Mouse (Mus musculus) CH12.LX (cell line): ENCODE measurements around the gene Sept9. TPM values are rescaled to one million over a fixed set of nuclear protein-coding genes. Genes with fewer than 3 reads are reported as not detected.

ENCODE experiments used
- DNase-seq: peaks from one replicate; pipeline ENCODE4 v3.0.0-alpha.2; 2013; ENCODE audit errors: extremely low read depth
- H3K27ac ChIP-seq: 2 replicates; pipeline ENCODE4 v1.5.1; 2012; ENCODE audit warnings: low read depth, mild to moderate bottlenecking, control low read depth, moderate library complexity; ENCODE audit not compliant: insufficient read depth
- H3K27me3 ChIP-seq: replicated peaks from 2 replicates; pipeline ENCODE3; 2012; ENCODE audit warnings: inconsistent platforms
- H3K36me3 ChIP-seq, 2 experiments: replicated peaks in 1 of 2; 2 replicates each; pipeline versions ENCODE3 to v1.6.1; 2012; ENCODE audit warnings: inconsistent platforms in 1 of 2, low read length in 1 of 2, mild to moderate bottlenecking in 1 of 2, mixed read lengths in 1 of 2, moderate library complexity in 1 of 2; ENCODE audit not compliant: control insufficient read depth in 1 of 2, insufficient read depth in 1 of 2
- H3K4me1 ChIP-seq, 2 experiments: 2 replicates each; pipeline ENCODE4 v1.6.1; 2012; ENCODE audit warnings: inconsistent platforms in 1 of 2, moderate library complexity in 1 of 2; ENCODE audit not compliant: insufficient read depth in 2 of 2, control insufficient read depth in 1 of 2
- H3K4me2 ChIP-seq: 2 replicates; pipeline ENCODE4 v1.6.1; 2012; ENCODE audit warnings: low read depth, mild to moderate bottlenecking, control low read depth; ENCODE audit not compliant: poor library complexity, insufficient read depth, severe bottlenecking
- H3K4me3 ChIP-seq, 3 experiments: fragments of 150-350 bp in 1 of 3; sonication (generic) in 1 of 3; replicated peaks in 1 of 3; 2 replicates each; pipeline versions ENCODE3 to v1.5.1; 2011 to 2012; ENCODE audit warnings: low read depth in 2 of 3, low read length in 2 of 3, mild to moderate bottlenecking in 2 of 3, moderate library complexity in 2 of 3, control low read depth in 1 of 3, improper control_type of control experiment in 1 of 3, inconsistent platforms in 1 of 3, mixed read lengths in 1 of 3; ENCODE audit not compliant: poor library complexity in 1 of 3
- H3K79me2 ChIP-seq: replicated peaks from 2 replicates; pipeline ENCODE4 v1.6.1; 2012; ENCODE audit warnings: mild to moderate bottlenecking, moderate library complexity; ENCODE audit not compliant: control insufficient read depth, poor library complexity, insufficient read depth, severe bottlenecking; ENCODE audit errors: extremely low read depth
- H3K9ac ChIP-seq: 2 replicates; pipeline ENCODE4 v1.6.1; 2012; ENCODE audit warnings: low read depth, mild to moderate bottlenecking, control low read depth, moderate library complexity; ENCODE audit not compliant: insufficient read depth
- H3K9me3 ChIP-seq: replicated peaks from 2 replicates; pipeline ENCODE3; 2012; ENCODE audit warnings: low read length, inconsistent platforms, mixed read lengths
- CHD1 ChIP-seq: IDR thresholded peaks from 2 replicates; pipeline ENCODE4 v1.6.1; 2012; ENCODE audit warnings: low read depth, low read length, improper control_type of control experiment, inconsistent platforms
- CHD2 ChIP-seq: IDR thresholded peaks from 2 replicates; pipeline ENCODE4 v1.6.1; 2011; ENCODE audit warnings: low read length, improper control_type of control experiment
- CTCF ChIP-seq, 2 experiments: IDR thresholded peaks in 1 of 2; conservative IDR thresholded peaks in 1 of 2; 2 replicates each; pipeline ENCODE4 v1.5.1; 2011 to 2012; ENCODE audit warnings: low read depth in 2 of 2, low read length in 2 of 2, improper control_type of control experiment in 1 of 2, inconsistent platforms in 1 of 2, mild to moderate bottlenecking in 1 of 2, moderate library complexity in 1 of 2
- GABPA ChIP-seq: IDR thresholded peaks from 2 replicates; pipeline ENCODE4 v1.6.1; 2012; ENCODE audit warnings: low read depth, low read length, improper control_type of control experiment, inconsistent platforms; ENCODE audit not compliant: insufficient replicate concordance
- HCFC1 ChIP-seq: IDR thresholded peaks from 2 replicates; pipeline ENCODE4 v1.6.1; 2012; ENCODE audit warnings: low read depth, mild to moderate bottlenecking, inconsistent platforms, low read length, improper control_type of control experiment
- IRF4 ChIP-seq: IDR thresholded peaks from 2 replicates; pipeline ENCODE4 v1.6.1; 2014; ENCODE audit warnings: low read depth, mild to moderate bottlenecking, inconsistent platforms, low read length, improper control_type of control experiment
- JUND ChIP-seq: conservative IDR thresholded peaks from 2 replicates; pipeline ENCODE4 v1.6.1; 2011; ENCODE audit warnings: low read depth, low read length, improper control_type of control experiment
- MAFK ChIP-seq: IDR thresholded peaks from 2 replicates; pipeline ENCODE4 v1.6.1; 2011; ENCODE audit warnings: low read length, improper control_type of control experiment; ENCODE audit not compliant: insufficient replicate concordance
- MAX ChIP-seq: IDR thresholded peaks from 2 replicates; pipeline ENCODE4 v1.6.1; 2011; ENCODE audit warnings: low read length, improper control_type of control experiment
- MAZ ChIP-seq: IDR thresholded peaks from 2 replicates; pipeline ENCODE4 v1.6.1; 2012; ENCODE audit warnings: low read depth, mild to moderate bottlenecking, inconsistent platforms, low read length, improper control_type of control experiment, moderate library complexity
- MYC ChIP-seq: IDR thresholded peaks from 2 replicates; pipeline ENCODE4 v1.6.1; 2011; ENCODE audit warnings: low read depth, mild to moderate bottlenecking, improper control_type of control experiment, low read length
- NELFE ChIP-seq: IDR thresholded peaks from 2 replicates; pipeline ENCODE4 v1.6.1; 2011; ENCODE audit warnings: low read depth, low read length, improper control_type of control experiment
- NRF1 ChIP-seq: IDR thresholded peaks from 2 replicates; pipeline ENCODE4 v1.6.1; 2014; ENCODE audit warnings: low read depth, mild to moderate bottlenecking, inconsistent platforms, low read length, improper control_type of control experiment, moderate library complexity
- PAX5 ChIP-seq: IDR thresholded peaks from 2 replicates; pipeline ENCODE4 v1.6.1; 2012; ENCODE audit warnings: low read length, inconsistent platforms, mixed read lengths
- POLR2AphosphoS2 ChIP-seq: IDR thresholded peaks from 2 replicates; pipeline ENCODE4 v1.6.1; 2011; ENCODE audit warnings: low read depth, low read length, improper control_type of control experiment
- RAD21 ChIP-seq: IDR thresholded peaks from 2 replicates; pipeline ENCODE4 v1.6.1; 2011; ENCODE audit warnings: low read depth, mild to moderate bottlenecking, low read length, improper control_type of control experiment, moderate library complexity
- RCOR1 ChIP-seq: conservative IDR thresholded peaks from 2 replicates; pipeline ENCODE4 v1.6.1; 2012; ENCODE audit warnings: low read depth, mild to moderate bottlenecking, inconsistent platforms, low read length, improper control_type of control experiment
- SIN3A ChIP-seq: IDR thresholded peaks from 2 replicates; pipeline ENCODE4 v1.6.1; 2012; ENCODE audit warnings: low read length, improper control_type of control experiment, inconsistent platforms
- SMC3 ChIP-seq: IDR thresholded peaks from 2 replicates; pipeline ENCODE4 v1.6.1; 2011; ENCODE audit warnings: low read depth, low read length, improper control_type of control experiment
- TCF12 ChIP-seq: IDR thresholded peaks from 2 replicates; pipeline ENCODE4 v1.6.1; 2014; ENCODE audit warnings: low read depth, mild to moderate bottlenecking, inconsistent platforms, low read length, improper control_type of control experiment
- UBTF ChIP-seq: IDR thresholded peaks from 2 replicates; pipeline ENCODE4 v1.6.1; 2012; ENCODE audit warnings: low read depth, mild to moderate bottlenecking, inconsistent platforms, low read length, improper control_type of control experiment, moderate library complexity
- USF2 ChIP-seq: conservative IDR thresholded peaks from 2 replicates; pipeline ENCODE4 v1.6.1; 2011; ENCODE audit warnings: low read depth, low read length, improper control_type of control experiment
- ZC3H11A ChIP-seq: IDR thresholded peaks from 2 replicates; pipeline ENCODE4 v1.6.1; 2012; ENCODE audit warnings: low read depth, mild to moderate bottlenecking, inconsistent platforms, low read length, improper control_type of control experiment
- ZKSCAN1 ChIP-seq: IDR thresholded peaks from 2 replicates; pipeline ENCODE4 v1.6.1; 2012; ENCODE audit warnings: low read depth, inconsistent platforms, low read length, improper control_type of control experiment, borderline replicate concordance
- ZMIZ1 ChIP-seq: IDR thresholded peaks from 2 replicates; pipeline ENCODE4 v1.6.1; 2012; ENCODE audit warnings: low read depth, mild to moderate bottlenecking, inconsistent platforms, low read length, improper control_type of control experiment
- ZNF384 ChIP-seq: IDR thresholded peaks from 2 replicates; pipeline ENCODE4 v1.6.1; 2012; ENCODE audit warnings: low read depth, low read length, improper control_type of control experiment, inconsistent platforms
- dilution Hi-C: fragments of 300-500 bp; cut with MboI; formaldehyde crosslinking; loops from 2 replicates; pipeline ENCODE4 v1.14.3; 2020; ENCODE audit warnings: low sequenced_read_pairs; ENCODE audit not compliant: extremely low pct_unique_long_range_greater_than_20kb, extremely low pct_ligation_motif_present
- in situ Hi-C: fragments of 300-500 bp; cut with MboI; formaldehyde crosslinking; loops from 3 replicates; pipeline ENCODE4 v1.14.3; 2019; ENCODE audit warnings: low sequenced_read_pairs, low pct_ligation_motif_present, low pct_unique_long_range_greater_than_20kb, mixed read lengths
- polyA plus RNA-seq: library from polyadenylated mRNA; unstranded; fragments of >175 nt; gene quantifications from 2 replicates; pipeline ENCODE4 v1.2.1, GENCODE M21; 2012; ENCODE audit warnings: low read depth; ENCODE audit not compliant: insufficient read length
- total RNA-seq, 2 experiments: library from RNA; depleted of rRNA; stranded (reverse); fragments of 300-350 nt in 1 of 2; fragments of >200 nt in 1 of 2; gene quantifications; 2 replicates each; pipeline ENCODE4 v1.2.3; 2012 to 2014

Gene Sept9
- total and polyA plus RNA-seq, 3 experiments: 47.6 to 128 (median 110) TPM

DNA sequence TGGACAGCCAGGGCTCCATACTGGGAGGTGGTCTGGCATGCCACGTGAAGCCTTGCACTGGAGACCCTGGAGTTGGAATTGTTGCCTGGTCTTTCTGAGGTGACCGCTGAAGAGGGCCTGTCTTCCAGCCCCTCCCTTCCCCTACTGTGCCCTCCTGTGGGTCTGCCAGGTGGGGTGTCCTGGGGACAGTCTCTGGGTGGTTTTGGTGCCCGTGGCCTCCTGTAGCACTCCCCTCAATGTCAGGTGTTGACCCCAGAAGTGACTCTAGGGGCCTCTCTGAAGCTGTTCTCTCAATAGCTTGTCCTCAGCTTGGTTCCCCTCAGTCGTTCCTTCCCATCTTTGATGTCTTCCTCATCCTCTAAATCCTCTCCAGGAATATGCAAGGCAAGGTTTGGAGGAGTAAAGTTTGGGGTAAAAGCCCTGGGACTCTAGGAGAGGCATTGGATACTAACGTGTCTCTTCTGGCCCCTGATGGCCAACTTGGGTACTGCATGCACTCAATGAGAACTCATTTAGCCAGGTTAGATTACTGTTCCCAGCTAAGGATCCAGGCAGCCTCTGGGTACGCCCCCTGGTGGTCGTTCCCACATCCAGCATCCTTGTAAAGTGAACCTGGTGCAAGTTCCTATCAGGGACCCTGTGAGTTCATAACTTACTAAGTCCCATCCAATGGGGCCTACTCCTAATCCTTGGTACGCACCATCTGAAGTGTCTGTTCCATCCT lies 158.6 kb downstream of the Sept9 start:
- peak; percentile 99 for DNase-seq
- dilution Hi-C loops (loop anchor here (25.0 kb wide), 1 partner anchor 121 kb away; no protein-coding TSS in a partner anchor), in situ Hi-C loops (loop anchor here (5.0 kb wide), 3 partner anchors 46 to 281 kb away; no protein-coding TSS in a partner anchor)
- Histone ChIP-seq H3K79me2 (no peaks in the 10 kb centered on the region), H3K9ac (no peak overlapping the region), H3K9me3 (peaks cover 11% of the 10 kb centered on the region), H3K4me2 (no peak overlapping the region), H3K4me1 (peaks cover 27 to 42% of the 10 kb centered on the region in 2 experiments), H3K36me3 (peaks cover 84 to 98% of the 10 kb centered on the region in 2 experiments), H3K4me3 (no peak overlapping the region), H3K27me3 (no peaks in the 10 kb centered on the region), H3K27ac (peak overlapping the region; percentile 62)
- TF ChIP-seq NELFE: peak; percentile 81; the same call in 1 of the 2 replicates
- TF ChIP-seq IRF4: peak; percentile 82
- TF ChIP-seq MAX: 0 out of 2 replicates have a peak, but pooled peaks have one; percentile 31
- TF ChIP-seq RCOR1: 0 out of 2 replicates have a peak, but pooled peaks have one; percentile 11
- TF ChIP-seq SIN3A: peak; percentile 87
- 0 out of 2 replicates have a peak, but pooled peaks have one; percentile 33 for TF ChIP-seq NRF1
- TF ChIP-seq ZNF384: no peak
- TF ChIP-seq MYC: peak; percentile 83
- TF ChIP-seq MAZ: peak; percentile 80; the same call in 1 of the 2 replicates
- TF ChIP-seq HCFC1: 0 out of 2 replicates have a peak, but pooled peaks have one; percentile 18
- TF ChIP-seq RAD21: no peak; the same call in none of the 2 replicates
- peak; percentile 99 for TF ChIP-seq ZC3H11A
- no peak for TF ChIP-seq ZMIZ1
- no peak for TF ChIP-seq UBTF
- no peak for TF ChIP-seq USF2
- peak; percentile 100 for TF ChIP-seq SMC3
- no peak for TF ChIP-seq CHD1
- no peak; the same call in 1 of the 2 replicates for TF ChIP-seq CHD2
- peak; percentile 75 for TF ChIP-seq JUND
- no peak for TF ChIP-seq ZKSCAN1
- TF ChIP-seq TCF12: peak; percentile 61
- TF ChIP-seq PAX5: no peak
- no peak for TF ChIP-seq MAFK
- peak; percentile 100 for TF ChIP-seq CTCF (conservative IDR thresholded peaks at IDR 0.05 in 1 of 2, IDR thresholded peaks at IDR 0.05 in 1 of 2; ENCODE audit: low read depth in 2 of 2, low read length in 2 of 2)
- no peak for TF ChIP-seq GABPA
- TF ChIP-seq POLR2AphosphoS2: no peak
